Mouse (Mus musculus) left cerebral cortex, postnatal 14 days (tissue): ENCODE measurements around the gene Sumo2. TPM values are rescaled to one million over a fixed set of nuclear protein-coding genes. Genes with fewer than 3 reads are reported as not detected.
"Not testable (repeated sequence)": the region's sequence is repeated elsewhere in the genome, so short reads cannot be mapped to it uniquely, and the experiment has no call there.

Source experiments
- DNase-seq, 2 experiments: peaks; one replicate each; pipeline ENCODE4 v3.0.0; 2021 to 2022; ENCODE audit warnings: low spot score in 2 of 2, mixed read lengths in 1 of 2
- intact Hi-C: fragments of 180-260 bp; cut with DNase I; formaldehyde crosslinking; loops from one replicate; pipeline ENCODE4 v1.15.1; 2025
- long read RNA-seq, 2 experiments: library from polyadenylated mRNA; stranded (forward); transcript quantifications; one replicate each; pipeline ENCODE4 v2.0.0; 2021
- total RNA-seq, 2 experiments: library from RNA; stranded (reverse); gene quantifications; 2 replicates each; pipeline ENCODE4 v1.2.3; 2021

Sumo2 gene
- 100 to 1,000 TPM; 338 to 354 TPM for total RNA-seq
- long read RNA-seq, experiment 1, transcript Sumo2-207 (4 exons, 1,051 nt), result major isoform, 241 of 288 reads
- long read RNA-seq, experiment 1, transcript Sumo2-205 (4 exons, 911 nt), result minor isoform, 33 of 288 reads
- long read RNA-seq, experiment 1, partial matches to known transcripts, result 10 of 288 reads
- long read RNA-seq, experiment 1, other reads (novel, unspliced or antisense), result 1 of 288 reads
- long read RNA-seq, experiment 2, transcript Sumo2-205 (4 exons, 911 nt), result minor isoform, 17 of 207 reads
- long read RNA-seq, experiment 2, transcript Sumo2-207 (4 exons, 1,051 nt), result major isoform, 183 of 207 reads
- long read RNA-seq, experiment 2, partial matches to known transcripts, result 4 of 207 reads
- long read RNA-seq, experiment 2, other reads (novel, unspliced or antisense), result 3 of 207 reads

DNA sequence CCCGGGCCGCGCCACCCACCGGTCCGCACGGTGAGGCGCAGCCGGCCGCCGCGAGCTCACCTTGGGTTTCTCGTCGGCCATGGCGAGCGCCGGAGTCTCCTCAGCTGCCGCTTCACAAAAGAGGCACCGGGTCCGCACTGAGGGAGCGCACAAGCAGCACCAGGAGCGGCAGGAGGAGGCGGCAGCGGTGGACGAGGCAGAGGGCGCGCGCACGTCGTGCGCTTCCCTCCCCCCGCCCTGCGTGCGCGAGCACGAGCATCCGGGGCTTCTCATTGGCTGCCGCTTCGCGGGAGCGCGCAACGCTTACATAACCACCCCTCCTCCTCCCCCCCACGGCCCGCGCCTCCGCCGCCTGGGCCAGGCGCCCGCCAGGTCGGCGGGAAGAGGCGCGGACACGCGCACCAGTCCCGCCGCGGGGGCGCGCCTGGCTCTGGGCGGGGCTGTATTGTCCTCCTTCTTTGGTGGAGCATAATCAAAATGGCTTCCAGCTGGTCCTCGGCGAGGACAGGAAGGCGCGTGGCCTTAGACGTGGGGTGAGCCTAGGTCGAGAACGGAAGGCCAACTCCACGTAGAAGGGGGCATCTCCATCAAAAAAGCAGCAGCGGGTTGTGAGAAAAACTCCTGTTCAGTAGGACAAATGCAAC, at the start of gene Sumo2:
Sumo2 (minus strand) TSS at position 239 of the 644 bp plus-strand sequence.
- intact Hi-C loops, result loop anchor here (2.0 kb wide), 1 partner anchor 45 kb away; the partner anchor contains the start of gene Nt5c
- peak; percentile 99 for DNase-seq

DNA sequence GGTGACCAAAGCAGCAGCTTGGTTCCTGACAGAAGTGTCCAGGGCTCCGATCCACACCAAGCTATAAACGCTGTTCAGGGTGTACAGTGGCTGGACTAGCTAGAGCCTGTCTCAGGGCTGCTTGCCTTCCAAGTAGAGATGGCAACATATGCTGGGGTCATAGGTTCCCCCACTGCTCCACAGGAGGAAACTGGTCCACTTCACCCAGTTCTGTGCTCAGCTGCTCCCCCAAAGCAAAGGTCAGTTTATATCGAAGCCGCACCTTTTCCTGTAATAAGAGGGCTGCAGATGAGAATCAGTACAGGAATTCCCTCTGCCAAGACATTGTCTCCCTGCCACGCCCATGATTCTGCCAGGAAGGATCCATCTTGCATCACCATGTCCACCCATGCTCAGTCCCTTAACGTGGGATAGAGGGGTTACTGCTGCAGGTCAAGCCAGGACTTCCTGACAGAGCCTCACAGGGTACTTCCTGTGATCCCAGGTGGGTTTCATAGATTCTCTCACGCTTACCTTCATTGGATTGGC, 49.6 kb upstream of the Sumo2 start:
- intact Hi-C loops, result loop anchor here (10.0 kb wide), 1 partner anchor 101 kb away; no protein-coding TSS in a partner anchor

DNA sequence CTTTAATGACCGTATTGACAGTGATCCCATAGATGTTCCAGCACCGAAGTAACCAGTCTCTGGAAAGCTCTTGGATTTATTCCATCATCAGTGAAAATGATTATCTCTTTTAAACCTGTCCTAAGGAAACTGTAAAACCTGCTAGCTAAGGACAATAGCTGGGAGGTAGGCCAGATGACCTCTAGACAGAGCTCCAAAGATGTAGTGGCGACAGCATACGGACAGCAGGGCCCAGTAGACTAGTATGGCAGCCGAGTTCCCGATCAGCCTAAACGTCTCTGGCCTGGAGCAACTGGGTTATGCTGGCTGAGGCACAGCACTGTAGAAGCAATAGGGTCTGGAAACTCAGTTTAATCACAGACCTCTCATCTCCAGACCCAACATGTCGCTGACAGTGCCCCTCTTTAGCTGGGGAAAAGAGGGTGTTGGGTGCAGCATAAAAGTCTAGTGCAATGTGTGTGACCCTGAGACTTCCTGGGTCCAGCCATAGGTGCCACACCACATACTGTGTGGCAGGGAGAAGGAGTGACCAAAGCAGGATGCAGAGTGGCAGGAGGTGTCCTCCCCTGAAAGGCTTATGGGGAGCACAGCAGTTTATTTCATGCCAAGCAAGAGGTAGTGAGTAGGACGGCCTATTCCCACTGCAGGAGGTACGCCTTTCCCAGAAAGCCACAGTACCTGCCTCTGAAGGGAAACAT, 48.4 kb upstream of the Sumo2 start:
- no peak for DNase-seq
- intact Hi-C loops, result loop anchor here (10.0 kb wide), 1 partner anchor 100 kb away; no protein-coding TSS in a partner anchor

More for the DNA sequence above, 49.6 kb upstream of the Sumo2 start:
- no peak for DNase-seq

DNA sequence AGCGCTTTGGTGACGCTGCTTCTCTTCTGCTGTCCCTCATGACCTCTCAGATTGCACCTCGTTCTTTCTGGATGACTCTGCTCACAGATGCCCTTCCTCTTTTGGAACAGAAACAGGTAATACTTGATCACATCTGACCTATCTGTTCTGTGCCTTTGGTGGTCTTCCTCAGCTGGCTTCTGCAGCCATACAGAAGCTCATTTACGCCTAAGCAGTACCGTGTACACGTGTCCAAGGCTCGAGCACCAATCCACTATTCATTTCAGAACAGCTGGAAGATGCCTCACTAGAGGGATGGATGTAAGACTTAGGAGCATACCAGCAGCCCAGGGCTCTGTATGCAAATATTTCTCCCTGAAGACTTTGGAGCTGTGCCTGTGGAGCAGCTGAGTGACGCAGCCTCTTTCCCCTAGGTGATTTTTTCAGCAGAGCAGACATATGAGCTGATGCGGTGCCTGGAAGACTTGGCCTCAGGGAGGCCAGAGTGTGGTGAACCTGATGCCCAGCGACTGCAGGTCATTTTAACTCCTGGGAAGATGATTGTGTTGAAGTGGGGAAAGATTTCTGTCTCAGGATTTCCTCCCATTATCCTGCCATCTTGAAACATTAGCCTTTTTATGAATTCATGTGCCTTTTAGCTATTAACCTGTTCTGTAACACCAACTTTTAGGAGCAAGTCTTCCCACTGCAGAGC, 47.0 kb upstream of the Sumo2 start:
- DNase-seq, result no peak
- intact Hi-C loops, result loop anchor here (10.0 kb wide), 1 partner anchor 98 kb away; no protein-coding TSS in a partner anchor

DNA sequence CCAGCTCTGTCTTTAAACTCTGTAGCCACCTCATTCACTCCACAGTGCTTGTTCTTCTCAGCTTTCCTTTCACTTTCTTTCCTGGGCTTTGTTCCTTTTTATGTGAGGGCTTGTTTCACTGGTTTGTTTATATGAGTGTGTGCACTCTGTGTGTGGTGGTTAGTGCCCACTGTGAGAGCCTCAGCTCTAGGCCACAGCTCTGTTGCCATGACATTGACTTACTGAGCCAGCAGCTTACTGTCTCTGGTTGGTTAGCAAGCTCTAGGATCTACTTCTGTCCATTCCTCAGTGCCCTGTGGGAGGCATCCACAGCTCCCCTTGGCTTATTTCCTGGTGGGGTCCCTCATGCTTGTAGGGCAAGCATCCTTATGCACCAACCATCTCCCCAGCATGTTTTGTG, 43.0 kb upstream of the Sumo2 start:
- intact Hi-C loops, result no loop called here

DNA sequence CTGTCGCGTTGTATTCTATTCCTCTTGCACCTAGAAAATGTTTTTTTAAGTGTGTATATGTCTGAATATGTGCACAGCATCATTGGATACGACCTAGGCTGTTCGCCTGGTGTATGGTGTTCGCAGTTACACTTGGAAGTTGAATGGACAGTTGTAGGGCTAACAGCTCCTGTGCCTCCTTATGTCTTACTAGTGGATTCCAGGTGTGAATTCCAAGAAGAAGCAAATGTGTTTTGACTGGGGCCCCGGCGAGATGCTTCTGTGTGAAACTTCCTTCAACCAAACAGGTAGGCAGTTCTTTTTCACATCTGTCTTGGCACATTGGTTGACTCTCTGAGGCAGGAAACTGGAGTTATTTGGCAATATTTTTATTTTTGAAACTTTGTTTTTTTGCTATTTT, 28.9 kb upstream of the Sumo2 start:
- no peak for DNase-seq
- intact Hi-C loops, result no loop called here

More for the DNA sequence above, 43.0 kb upstream of the Sumo2 start:
- DNase-seq, result no peak

DNA sequence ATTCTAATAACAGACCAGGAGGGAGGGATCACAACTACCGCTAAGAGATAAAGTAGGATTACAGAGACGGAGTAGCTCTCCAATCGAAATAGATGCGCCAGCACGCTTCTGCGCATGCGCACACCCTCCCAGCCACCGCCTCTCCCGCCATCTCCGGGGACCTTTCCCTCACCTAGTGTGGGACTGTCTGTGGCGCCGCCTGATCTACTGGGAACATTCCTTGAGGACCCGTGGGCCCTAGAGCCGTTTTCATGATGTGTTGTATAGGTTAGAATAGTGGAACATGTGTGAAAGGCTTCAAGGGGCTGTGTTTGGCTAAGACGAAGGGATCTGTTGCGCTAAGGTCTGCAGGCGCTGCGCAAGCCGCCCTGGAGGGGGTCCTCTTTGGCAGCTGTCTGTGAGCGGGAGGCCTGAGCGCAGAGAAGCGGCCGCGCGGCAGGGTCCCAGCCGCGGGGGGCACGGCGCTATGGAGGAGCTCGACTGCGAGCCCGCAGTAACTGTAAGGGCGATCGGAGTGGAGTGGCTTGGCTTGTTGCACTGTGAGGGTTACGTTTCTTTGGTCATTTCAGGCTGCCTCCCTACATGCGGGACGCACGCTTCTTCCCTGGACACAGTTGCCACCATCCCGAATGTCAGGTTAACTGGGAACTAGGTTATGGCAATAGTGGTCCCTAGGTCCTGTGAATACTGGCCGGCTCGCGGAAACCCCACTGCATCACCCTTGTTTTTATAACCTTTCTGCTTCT, 28.2 kb upstream of the Sumo2 start, which contains the start of gene Nup85:
Nup85 (plus strand) TSS at position 371 of the 746 bp plus-strand sequence.
- DNase-seq, result peak; percentile 97 to 98
- intact Hi-C loops, result no loop called here

DNA sequence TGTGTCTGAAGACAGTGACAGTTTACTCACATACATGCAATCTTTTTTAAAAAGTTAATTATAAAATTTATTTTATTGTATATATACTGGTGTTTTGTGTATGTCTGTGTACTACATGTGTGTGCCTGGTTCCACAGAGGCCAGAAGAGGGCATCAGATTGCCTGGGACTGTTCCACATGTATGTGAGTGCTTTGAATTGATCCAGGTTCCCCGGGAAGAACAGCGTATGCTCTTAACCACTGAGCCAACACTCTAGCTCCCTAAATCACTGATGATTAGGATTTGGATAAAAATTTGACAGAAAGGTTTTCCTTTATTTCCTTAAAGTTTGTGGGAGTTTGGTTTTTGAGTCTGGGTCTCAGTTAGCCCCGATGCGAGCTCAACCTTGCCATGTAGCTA, 27.3 kb upstream of the Sumo2 start:
- no peak for DNase-seq
- intact Hi-C loops, result no loop called here

DNA sequence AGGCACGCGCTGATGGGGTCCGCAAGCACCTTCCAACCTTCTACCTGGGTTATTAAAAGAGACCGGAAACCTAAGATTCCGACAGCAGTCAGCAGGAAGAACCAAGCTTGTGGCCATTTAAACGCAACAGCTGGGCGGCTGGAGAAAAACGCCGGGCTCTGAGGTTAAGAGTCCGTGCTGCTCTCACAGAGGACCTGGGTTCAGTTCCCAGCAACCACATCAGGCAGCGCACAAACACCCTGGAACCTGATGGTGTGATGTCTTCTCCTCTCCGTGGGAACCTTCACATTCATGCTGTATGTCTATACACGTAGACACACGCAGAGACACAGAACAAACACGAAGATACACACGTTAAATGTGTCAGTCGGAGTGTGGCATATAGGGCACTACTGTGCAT, 19.6 kb upstream of the Sumo2 start:
- intact Hi-C loops, result no loop called here
- no peak for DNase-seq

DNA sequence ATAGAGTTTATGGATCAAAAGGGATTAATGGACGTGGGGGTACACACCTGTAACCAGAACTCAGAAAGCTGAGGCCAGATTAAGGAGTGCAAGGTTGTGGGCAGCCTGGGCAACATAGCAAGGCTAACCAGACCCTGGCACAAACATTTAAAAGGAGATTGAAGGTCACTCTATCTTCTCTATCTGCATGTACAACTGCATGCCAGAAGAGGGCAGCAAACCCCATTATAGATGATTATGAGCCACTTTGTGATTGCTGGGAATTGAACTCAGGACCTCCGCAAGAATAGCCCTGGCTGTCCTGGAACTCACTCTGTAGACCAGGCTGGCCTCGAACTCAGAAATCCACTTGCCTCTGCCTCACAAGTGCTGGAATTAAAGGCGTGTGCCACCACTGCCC, 16.7 kb upstream of the Sumo2 start:
- intact Hi-C loops, result no loop called here
- DNase-seq, result no peak

DNA sequence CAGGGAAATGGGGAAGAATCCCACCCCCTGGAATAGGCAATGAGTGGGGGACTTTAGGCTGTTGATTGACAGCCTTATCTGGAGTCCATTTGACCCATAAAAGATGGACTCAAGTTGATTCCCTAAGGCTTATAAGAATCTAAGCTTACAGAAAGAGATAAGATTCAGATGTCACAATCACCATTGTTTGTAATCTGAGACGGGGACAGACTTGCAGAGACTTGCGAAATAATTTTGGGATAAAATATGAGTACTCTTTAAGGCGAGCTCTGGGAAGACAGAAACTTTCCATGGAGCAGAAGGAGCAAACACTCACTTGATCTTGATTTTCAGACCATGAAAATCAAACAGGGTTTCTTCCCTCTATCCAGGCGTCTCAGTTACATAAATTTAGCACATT, 7.5 kb upstream of the Sumo2 start:
- intact Hi-C loops, result no loop called here
- no peak for DNase-seq

DNA sequence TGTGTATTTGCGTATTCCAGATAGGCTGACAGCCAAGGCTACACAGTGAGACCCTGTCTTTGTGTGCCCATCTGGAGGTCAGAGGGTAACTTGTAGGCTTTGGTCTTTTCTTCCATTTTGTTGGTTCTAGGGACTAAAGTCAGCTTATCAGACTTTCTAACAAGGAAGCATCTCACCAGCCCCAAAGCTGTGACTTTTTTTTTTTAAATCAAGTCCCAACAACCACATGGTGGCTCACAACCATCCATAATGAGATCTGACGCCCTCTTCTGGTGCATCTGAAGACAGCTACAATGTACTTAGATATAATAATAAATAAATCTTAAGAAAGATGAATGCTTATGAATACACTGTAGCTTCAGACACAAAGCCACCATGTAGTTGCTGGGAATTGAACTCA, 2.0 kb upstream of the Sumo2 start:
- DNase-seq, result no peak
- intact Hi-C loops, result no loop called here

DNA sequence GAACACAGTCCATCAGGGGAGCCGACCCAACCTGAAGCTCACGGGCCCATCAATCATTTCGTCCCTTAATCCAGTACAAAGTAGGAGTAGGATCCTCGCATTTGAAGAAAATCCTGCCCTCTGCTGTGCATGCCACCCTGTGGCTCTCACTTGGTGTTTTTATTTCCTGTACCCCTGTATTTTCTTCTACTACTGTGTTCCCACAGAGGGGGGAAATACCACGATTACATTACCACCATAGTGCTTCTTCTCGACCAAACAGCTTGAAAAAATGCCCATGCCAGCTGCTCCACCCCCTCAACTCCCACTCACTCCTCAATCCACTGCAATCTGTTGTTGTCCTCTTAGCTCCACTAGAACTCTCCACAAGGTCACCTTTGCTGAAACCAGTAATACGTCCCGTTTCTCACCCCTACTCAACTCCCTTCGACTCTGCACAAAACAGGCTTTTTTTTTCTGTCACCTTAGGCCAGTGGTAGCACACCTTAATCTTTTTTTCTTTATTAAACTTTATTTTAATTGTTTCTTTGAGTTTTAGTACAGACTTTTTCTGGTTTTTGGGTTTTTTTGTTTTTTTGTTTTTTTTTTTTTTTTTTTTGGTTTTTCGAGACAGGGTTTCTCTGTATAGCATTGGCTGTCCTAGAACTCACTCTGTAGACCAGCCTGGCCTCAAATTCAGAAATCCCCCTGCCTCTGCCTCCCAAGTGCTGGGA, 936 bp upstream of the Sumo2 start:
- peak; percentile 34 to 43 for DNase-seq
- intact Hi-C loops, result loop anchor here (2.0 kb wide), 1 partner anchor 46 kb away; the partner anchor contains the start of gene Nt5c

DNA sequence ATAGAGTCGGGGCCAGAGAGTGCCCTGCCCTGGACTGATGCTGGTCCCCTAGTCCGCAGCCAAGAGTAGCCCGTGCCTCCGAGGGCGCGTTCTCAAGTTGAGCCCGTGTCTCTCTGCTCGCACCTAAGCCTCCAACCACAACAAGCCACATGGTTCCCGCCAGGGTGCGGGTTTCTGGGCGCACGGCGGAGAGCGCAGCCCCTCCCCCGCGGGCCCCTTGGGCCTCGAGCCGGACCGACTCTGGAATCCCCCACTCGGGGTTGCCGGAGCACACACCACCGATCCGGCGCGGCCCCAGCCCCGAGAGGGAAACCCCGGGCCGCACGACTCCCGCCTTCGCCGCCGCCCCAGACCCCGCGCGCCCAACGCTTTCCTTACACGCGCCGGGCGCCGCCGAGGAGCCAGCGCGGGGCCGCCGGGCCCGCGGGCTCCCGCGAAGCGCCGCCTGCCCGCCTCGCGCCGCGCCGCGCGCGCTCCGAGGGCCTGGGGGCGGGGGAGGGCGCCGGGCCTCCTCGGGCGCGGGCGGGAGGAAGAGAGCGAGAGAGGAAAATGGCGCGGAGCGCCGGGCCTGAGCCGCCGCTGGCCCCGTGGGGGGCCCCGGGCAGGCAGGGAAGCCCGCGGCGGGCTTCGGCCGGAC, 557 bp downstream of the Sumo2 start:
- DNase-seq, result peak; percentile 56 to 58
- intact Hi-C loops, result loop anchor here (2.0 kb wide), 1 partner anchor 45 kb away; the partner anchor contains the start of gene Nt5c

DNA sequence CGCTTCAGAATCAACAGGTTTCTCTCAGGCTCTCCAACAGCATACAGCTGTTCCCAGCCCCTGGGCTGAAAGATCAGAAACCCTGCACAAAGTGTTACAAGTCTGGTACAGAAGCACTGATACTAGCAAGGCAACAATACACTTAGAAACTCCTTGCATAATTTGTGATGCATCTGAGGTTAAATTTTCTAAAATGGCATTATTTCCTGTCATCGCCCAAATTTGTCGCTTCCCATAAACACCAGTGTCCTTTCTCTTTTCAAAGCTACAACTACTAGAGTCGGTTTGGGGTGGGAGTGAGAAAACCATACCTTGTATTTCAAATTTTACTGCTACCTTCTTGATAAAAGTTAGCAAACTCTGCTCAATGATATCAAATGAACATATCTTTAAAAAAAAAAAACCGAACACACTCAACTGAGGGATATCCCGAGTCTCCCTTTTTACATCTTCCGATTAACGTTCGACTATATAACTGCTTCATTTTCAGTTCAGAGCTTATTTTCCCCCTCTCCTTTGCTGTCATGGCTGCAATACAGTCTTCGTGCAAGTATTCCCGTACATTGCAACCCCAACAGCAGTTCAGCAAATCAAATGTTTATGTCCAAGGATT, 1.2 kb downstream of the Sumo2 start:
- DNase-seq, result no peak
- intact Hi-C loops, result no loop called here

DNA sequence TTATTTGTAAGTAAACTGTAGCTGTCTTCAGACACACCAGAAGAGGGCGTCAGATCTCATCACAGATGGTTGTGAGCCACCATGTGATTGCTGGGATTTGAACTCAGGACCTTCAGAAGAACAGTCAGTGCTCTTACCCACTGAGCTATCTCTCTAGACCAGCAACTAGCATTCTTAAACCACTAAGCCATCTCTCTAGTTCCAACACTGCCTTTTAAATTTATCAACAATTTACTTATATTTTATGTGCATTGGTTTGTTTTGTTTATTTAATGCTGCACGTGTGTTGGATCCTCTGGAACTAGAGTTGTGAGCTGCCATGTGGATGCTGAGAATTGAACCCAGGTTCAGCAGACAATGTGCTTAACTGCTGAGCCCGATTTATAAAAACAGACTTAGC, 9.6 kb downstream of the Sumo2 start:
- DNase-seq, intact Hi-C loops: not testable (repeated sequence)

DNA sequence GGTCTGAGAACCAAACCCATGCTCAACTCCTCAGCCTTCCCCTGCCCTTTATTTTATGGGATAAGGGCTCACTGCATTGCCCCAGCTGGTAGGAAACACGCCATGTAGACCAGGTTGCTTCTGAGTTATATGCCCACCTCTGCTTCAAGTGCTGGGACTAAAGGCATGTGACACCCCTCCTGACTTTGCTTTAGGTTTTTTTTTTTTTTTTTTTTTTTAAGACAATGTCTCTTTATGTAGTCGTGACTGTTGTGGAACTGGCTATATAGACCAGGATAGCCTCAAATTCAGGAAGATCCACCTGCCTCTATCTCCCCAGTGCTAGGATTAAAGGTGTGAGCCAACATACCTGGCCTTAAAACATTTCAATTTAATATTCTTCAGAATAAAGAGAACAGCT, 13.4 kb downstream of the Sumo2 start:
- no peak for DNase-seq
- intact Hi-C loops, result no loop called here
